Mouse (Mus musculus) liver, embryonic 12.5 days (tissue): ENCODE measurements around the gene Gm1113. TPM values are rescaled to one million over a fixed set of nuclear protein-coding genes. Genes with fewer than 3 reads are reported as not detected.

ENCODE experiments used
- ATAC-seq: fragments of 200-750 bp; cut with Nextera tagmentation; 2 replicates; pipeline ENCODE4 v1.8.0; 2017; ENCODE audit warnings: moderate number of reproducible peaks, mild to moderate bottlenecking, moderate library complexity
- H3K27ac ChIP-seq: fragments of 300-500 bp; sonication (generic); 2 replicates; pipeline ENCODE4 v1.5.1; 2016; ENCODE audit warnings: mild to moderate bottlenecking
- H3K27me3 ChIP-seq: fragments of 300-500 bp; sonication (generic); replicated peaks from 2 replicates; pipeline ENCODE4 v1.6.1; 2016; ENCODE audit warnings: mild to moderate bottlenecking, moderate library complexity
- H3K36me3 ChIP-seq: fragments of 300-500 bp; sonication (generic); 2 replicates; pipeline ENCODE4 v1.6.1; 2016; ENCODE audit warnings: mild to moderate bottlenecking, moderate library complexity
- H3K4me1 ChIP-seq: fragments of 300-500 bp; sonication (generic); 2 replicates; pipeline ENCODE4 v1.6.1; 2016
- H3K4me2 ChIP-seq: fragments of 300-500 bp; sonication (generic); 2 replicates; pipeline ENCODE4 v1.6.1; 2016; ENCODE audit warnings: mild to moderate bottlenecking, moderate library complexity
- H3K4me3 ChIP-seq: fragments of 300-500 bp; sonication (generic); 2 replicates; pipeline ENCODE4 v1.5.1; 2016; ENCODE audit warnings: mild to moderate bottlenecking, moderate library complexity
- H3K9ac ChIP-seq: fragments of 300-500 bp; sonication (generic); 2 replicates; pipeline ENCODE4 v1.6.1; 2016; ENCODE audit warnings: mild to moderate bottlenecking, moderate library complexity
- H3K9me3 ChIP-seq: fragments of 300-500 bp; sonication (generic); replicated peaks from 2 replicates; pipeline ENCODE4 v1.6.1; 2016; ENCODE audit warnings: mild to moderate bottlenecking, moderate library complexity
- WGBS: fragments of 180-500 bp; shearing (Covaris S2); methylation state at CpG from one replicate; pipeline ENCODE4 v1.1.7; 2016; ENCODE audit not compliant: insufficient replicate concordance; 5-methylcytosine and 5-hydroxymethylcytosine counted together
- polyA plus RNA-seq: library from polyadenylated mRNA; unstranded; fragments of >200 nt; fragmentation: Nextera tagmentation; extraction: Ambion mirVana; gene quantifications from 2 replicates; pipeline ENCODE4 v1.2.1, GENCODE M21; 2016

The Gm1113 gene
- polyA plus RNA-seq, 1 experiment from 2014 or later: not detected

DNA sequence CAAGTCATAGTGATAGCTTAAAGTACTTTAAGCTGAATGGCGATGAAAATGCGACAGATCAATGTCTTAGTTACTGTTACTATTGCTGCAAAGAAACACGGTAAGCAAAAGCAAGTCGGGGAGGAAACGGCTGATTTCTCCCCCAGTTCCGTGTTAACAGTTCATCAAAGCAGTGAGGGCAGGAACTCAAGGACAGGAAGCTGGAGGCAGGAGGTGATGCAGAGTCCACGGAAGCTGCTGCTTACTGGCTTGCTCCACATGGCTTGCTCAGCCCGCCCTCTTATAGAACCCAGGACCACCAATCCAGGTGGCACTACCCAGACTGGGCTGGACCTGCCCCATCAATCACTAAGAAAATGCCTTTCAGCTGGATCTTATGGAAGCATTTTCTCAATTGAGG, 58.5 kb downstream of the Gm1113 start:
- ATAC-seq: no peak
- H3K27ac ChIP-seq: no peak overlapping the region
- H3K27me3 ChIP-seq: no peaks in the 10 kb centered on the region
- H3K9me3 ChIP-seq: no peaks in the 10 kb centered on the region
- H3K4me2 ChIP-seq: no peak overlapping the region
- H3K9ac ChIP-seq: no peak overlapping the region
- no peak overlapping the region for H3K4me3 ChIP-seq
- 0 out of 2 replicates have a peak, but pooled peaks cover 3% of the 10 kb centered on the region for H3K36me3 ChIP-seq
- WGBS: 43% methylated on average over 8 of the region's 8 CpGs
- no peaks in the 10 kb centered on the region for H3K4me1 ChIP-seq

Other genes with a start within 250 kb of the Gm1113 start
- gene Cdon, start 97.1 kb downstream of the Gm1113 start, polyA plus RNA-seq: 0.96 and 1.0 TPM in 2 replicates
- 0.65 and 0.67 TPM in 2 replicates for gene Ddx25, start 40.3 kb upstream of the Gm1113 start, polyA plus RNA-seq
- 11.7 and 12.9 TPM in 2 replicates for gene Pus3, start 40.3 kb upstream of the Gm1113 start, polyA plus RNA-seq
- 0.32 and 0.47 TPM in 2 replicates for gene Pate2, start 52.0 kb upstream of the Gm1113 start, polyA plus RNA-seq
- gene Hyls1, start 52.1 kb upstream of the Gm1113 start, polyA plus RNA-seq: 9.4 and 10.8 TPM in 2 replicates
- gene Pate4, start 93.7 kb upstream of the Gm1113 start, polyA plus RNA-seq: not detected in 2 replicates
- not detected in 2 replicates for gene Pate3, start 129.9 kb upstream of the Gm1113 start, polyA plus RNA-seq
- not detected in 2 replicates for gene Pate1, start 169.1 kb upstream of the Gm1113 start, polyA plus RNA-seq
- not detected in 2 replicates for gene Gm17677, start 222.8 kb upstream of the Gm1113 start, polyA plus RNA-seq